Comparison of ENCODE assay signal across 9 mouse cellular contexts in the genomic region with DNA sequence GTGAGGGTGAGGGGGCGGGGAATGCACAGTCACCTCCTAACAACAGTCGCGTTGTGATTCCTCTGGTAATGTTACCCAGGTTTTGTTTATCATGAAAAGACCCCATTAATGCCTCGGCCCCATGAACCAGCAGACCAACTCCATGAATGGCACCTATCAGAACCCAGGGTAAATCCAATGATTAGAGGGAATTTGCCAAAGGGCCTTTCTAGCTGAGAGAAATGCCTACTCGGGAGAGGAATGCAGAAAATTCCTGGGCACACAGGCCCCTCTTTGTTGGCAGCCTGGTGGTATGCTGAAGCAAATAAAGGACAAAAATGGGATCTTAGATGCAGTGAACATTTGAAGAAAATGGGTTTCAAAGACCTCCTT. TPM values are rescaled to one million over a fixed set of nuclear protein-coding genes. Genes with fewer than 3 reads are reported as not detected.
DNase-seq lines count a peak whose midpoint lies in the region; ATAC-seq lines count a peak whose summit lies in the region.
"Had no signal": no experiment of that assay in that cellular context is flagged by ENCODE, and none has a peak within 500 bp of the region (broad histone marks: within the 10 kb centered on the region; RNA-seq: fewer than 3 reads in every experiment).

No protein-coding gene starts in this region.

- peaks cover 62% of the 10 kb centered on the region for H3K4me1 ChIP-seq in kidney, embryonic 14.5 days (ENCODE audit: control insufficient read depth, insufficient read depth, low read length)
- H3K4me1 ChIP-seq in embryonic facial prominence, embryonic 11.5 days (ENCODE audit: control insufficient read depth, insufficient read depth, low read length): peaks cover 4% of the 10 kb centered on the region
- H3K4me1 ChIP-seq in hindbrain, embryonic 14.5 days (replicated peaks; ENCODE audit: control insufficient read depth, insufficient read depth, low read length): peaks cover 38% of the 10 kb centered on the region
- H3K4me1 ChIP-seq in midbrain, embryonic 14.5 days (ENCODE audit: control insufficient read depth, insufficient read depth, low read length): peaks cover 24% of the 10 kb centered on the region

- peaks cover 18% of the 10 kb centered on the region; the same call in 1 of the 2 replicates for H3K36me3 ChIP-seq in kidney, embryonic 14.5 days (ENCODE audit: control insufficient read depth, insufficient read depth, low read length)
- H3K36me3 ChIP-seq in embryonic facial prominence, embryonic 11.5 days (replicated peaks; ENCODE audit: control insufficient read depth, insufficient read depth, low read depth, low read length): no peaks in the 10 kb centered on the region
- H3K36me3 ChIP-seq in hindbrain, embryonic 14.5 days (replicated peaks; ENCODE audit: control insufficient read depth, insufficient read depth): no peaks in the 10 kb centered on the region
- H3K36me3 ChIP-seq in midbrain, embryonic 14.5 days (ENCODE audit: control insufficient read depth, insufficient read depth, low read length): no peaks in the 10 kb centered on the region

- DNase-seq in kidney, adult 8-10 months: no peak
- peak; percentile 53 for DNase-seq in embryonic facial prominence, embryonic 11.5 days (ENCODE audit: low spot score)
- DNase-seq in hindbrain, embryonic 14.5 days (ENCODE audit: low spot score): no peak
- peak; percentile 65 for DNase-seq in midbrain, embryonic 14.5 days
- no peak for DNase-seq in left cerebral cortex, postnatal 4 days
- DNase-seq in left cerebral cortex, postnatal 36 days (ENCODE audit: low spot score in 2 of 2): no peak

- peak overlapping the region; percentile 90 for H3K27ac ChIP-seq in kidney, embryonic 14.5 days (ENCODE audit: low read depth, low read length)
- H3K27ac ChIP-seq in embryonic facial prominence, embryonic 11.5 days (replicated peaks; ENCODE audit: low read depth, low read length): no peak overlapping the region
- H3K27ac ChIP-seq in hindbrain, embryonic 14.5 days: peak overlapping the region; percentile 43
- H3K27ac ChIP-seq in midbrain, embryonic 14.5 days (replicated peaks; ENCODE audit: low read depth, low read length): peak overlapping the region; percentile 33

- ATAC-seq in kidney, embryonic 14.5 days (ENCODE audit: low FRiP score, low TSS enrichment): no peak
- ATAC-seq in embryonic facial prominence, embryonic 11.5 days (replicated peaks; ENCODE audit: insufficient number of reproducible peaks, low FRiP score, low TSS enrichment, low read depth): 0 out of 2 replicates have a peak, but pooled peaks have one; percentile 57
- peak; percentile 61; the same call in 1 of the 2 replicates for ATAC-seq in hindbrain, embryonic 14.5 days (ENCODE audit: low FRiP score)
- peak; percentile 57; the same call in 1 of the 2 replicates for ATAC-seq in midbrain, embryonic 14.5 days (ENCODE audit: low FRiP score, low TSS enrichment)
- ATAC-seq in megakaryocyte progenitor cell, adult 5-6 weeks (replicated peaks; ENCODE audit: poor library complexity): no peak

- intact Hi-C loops in left cerebral cortex, postnatal 4 days (cut with DNase I): no loop called here
- intact Hi-C loops in left cerebral cortex, postnatal 36 days (cut with DNase I): no loop called here

- 27% methylated on average over 5 of the region's 5 CpGs for WGBS in kidney, embryonic 14.5 days
- WGBS in embryonic facial prominence, embryonic 11.5 days: 17% methylated on average over 5 of the region's 5 CpGs
- 13% methylated on average over 5 of the region's 5 CpGs for WGBS in hindbrain, embryonic 14.5 days
- 13% methylated on average over 5 of the region's 5 CpGs for WGBS in midbrain, embryonic 14.5 days

- no peaks in the 10 kb centered on the region for H3K9me3 ChIP-seq in kidney, embryonic 14.5 days (ENCODE audit: control insufficient read depth, low read length)
- no peaks in the 10 kb centered on the region for H3K9me3 ChIP-seq in embryonic facial prominence, embryonic 11.5 days (replicated peaks; ENCODE audit: control insufficient read depth, low read length)
- no peaks in the 10 kb centered on the region for H3K9me3 ChIP-seq in hindbrain, embryonic 14.5 days (ENCODE audit: control insufficient read depth, low read length)
- H3K9me3 ChIP-seq in midbrain, embryonic 14.5 days (ENCODE audit: control insufficient read depth, low read length): no peaks in the 10 kb centered on the region

- no peak overlapping the region for H3K4me3 ChIP-seq in kidney, embryonic 14.5 days (ENCODE audit: low read length)
- H3K4me3 ChIP-seq in embryonic facial prominence, embryonic 11.5 days (ENCODE audit: low read depth, low read length): no peak overlapping the region
- H3K4me3 ChIP-seq in hindbrain, embryonic 14.5 days (replicated peaks; ENCODE audit: low read length): no peak overlapping the region
- H3K4me3 ChIP-seq in midbrain, embryonic 14.5 days (replicated peaks; ENCODE audit: low read depth, low read length): no peak overlapping the region
- H3K4me3 ChIP-seq: myocyte had no signal

- H3K9ac ChIP-seq in kidney, embryonic 14.5 days (ENCODE audit: low read depth, low read length): peak overlapping the region; percentile 23; the same call in 1 of the 2 replicates
- H3K9ac ChIP-seq in embryonic facial prominence, embryonic 11.5 days (replicated peaks; ENCODE audit: low read length): no peak overlapping the region
- H3K9ac ChIP-seq in hindbrain, embryonic 14.5 days: no peak overlapping the region
- H3K9ac ChIP-seq in midbrain, embryonic 14.5 days (replicated peaks; ENCODE audit: low read length): no peak overlapping the region

- peak overlapping the region; percentile 15; the same call in 1 of the 2 replicates for H3K4me2 ChIP-seq in kidney, embryonic 14.5 days (replicated peaks; ENCODE audit: low read depth, low read length)
- no peak overlapping the region for H3K4me2 ChIP-seq in embryonic facial prominence, embryonic 11.5 days (ENCODE audit: low read depth, low read length)
- H3K4me2 ChIP-seq in hindbrain, embryonic 14.5 days (replicated peaks): 0 out of 2 replicates have a peak overlapping the region, but pooled peaks have one; percentile 14
- H3K4me2 ChIP-seq in midbrain, embryonic 14.5 days (ENCODE audit: low read length): no peak overlapping the region

- no peaks in the 10 kb centered on the region for H3K27me3 ChIP-seq in kidney, embryonic 14.5 days (ENCODE audit: control insufficient read depth, insufficient read depth, low read length)
- no peaks in the 10 kb centered on the region for H3K27me3 ChIP-seq in embryonic facial prominence, embryonic 11.5 days (ENCODE audit: control insufficient read depth, insufficient read depth, low read length)
- H3K27me3 ChIP-seq in hindbrain, embryonic 14.5 days (ENCODE audit: control insufficient read depth, insufficient read depth, low read length): no peaks in the 10 kb centered on the region
- no peaks in the 10 kb centered on the region for H3K27me3 ChIP-seq in midbrain, embryonic 14.5 days (ENCODE audit: control insufficient read depth, insufficient read depth, low read length)

RNA-seq across cellular contexts. Expression of a gene that starts 59.2 kb away (rescaled TPM):
- 54.3 and 80.2 TPM in 2 replicates for polyA plus RNA-seq in kidney, embryonic 14.5 days (2014; fragmentation: Nextera tagmentation; extraction: Ambion mirVana)
- polyA plus RNA-seq in embryonic facial prominence, embryonic 11.5 days (2014; fragmentation: Nextera tagmentation; extraction: Ambion mirVana): 99.0 and 113 TPM in 2 replicates
- polyA plus RNA-seq in hindbrain, embryonic 14.5 days (2014; fragmentation: Nextera tagmentation; extraction: Ambion mirVana): 1.7 and 2.1 TPM in 2 replicates
- 2.4 and 2.6 TPM in 2 replicates for polyA plus RNA-seq in midbrain, embryonic 14.5 days (2014; fragmentation: Nextera tagmentation; extraction: Ambion mirVana)
- 2.9 and 4.3 TPM in 2 replicates for total RNA-seq in megakaryocyte progenitor cell, adult 5-6 weeks (2015)
- total RNA-seq in megakaryocyte progenitor cell, adult 5-6 weeks (2017): 0.50 and 1.4 TPM in 2 replicates
- total RNA-seq in left cerebral cortex, postnatal 4 days (2021): under 1 TPM; 0.16 to 0.30 TPM
- under 1 TPM; 0.20 to 0.34 TPM for total RNA-seq in left cerebral cortex, postnatal 36 days (2021)

Comparison
In these comparisons a context has a peak if more than half of its experiments do, and no peak if none do; other contexts are left out.
1. ATAC-seq: peak in embryonic facial prominence, embryonic 11.5 days (single experiment), hindbrain, embryonic 14.5 days (single experiment) and midbrain, embryonic 14.5 days (single experiment); none in kidney, embryonic 14.5 days (single experiment) and megakaryocyte progenitor cell, adult 5-6 weeks (single experiment).
2. H3K4me2 ChIP-seq: peak in kidney, embryonic 14.5 days (single experiment) and hindbrain, embryonic 14.5 days (single experiment); none in embryonic facial prominence, embryonic 11.5 days (single experiment) and midbrain, embryonic 14.5 days (single experiment).
3. DNase-seq: peak in embryonic facial prominence, embryonic 11.5 days (single experiment) and midbrain, embryonic 14.5 days (single experiment); none in kidney, adult 8-10 months (0 of 2), hindbrain, embryonic 14.5 days (single experiment), left cerebral cortex, postnatal 4 days (single experiment) and left cerebral cortex, postnatal 36 days (0 of 2).
4. RNA of a gene that starts 59.2 kb away (polyA plus RNA-seq): 99.0 to 113 TPM in embryonic facial prominence, embryonic 11.5 days and 54.3 to 80.2 TPM in kidney, embryonic 14.5 days; 2.4 to 2.6 TPM in midbrain, embryonic 14.5 days and 1.7 to 2.1 TPM in hindbrain, embryonic 14.5 days; every median in the first group is over 10 times any median in the second.